Mouse (Mus musculus): ENCODE measurements around the gene Il11ra1.

DNA sequence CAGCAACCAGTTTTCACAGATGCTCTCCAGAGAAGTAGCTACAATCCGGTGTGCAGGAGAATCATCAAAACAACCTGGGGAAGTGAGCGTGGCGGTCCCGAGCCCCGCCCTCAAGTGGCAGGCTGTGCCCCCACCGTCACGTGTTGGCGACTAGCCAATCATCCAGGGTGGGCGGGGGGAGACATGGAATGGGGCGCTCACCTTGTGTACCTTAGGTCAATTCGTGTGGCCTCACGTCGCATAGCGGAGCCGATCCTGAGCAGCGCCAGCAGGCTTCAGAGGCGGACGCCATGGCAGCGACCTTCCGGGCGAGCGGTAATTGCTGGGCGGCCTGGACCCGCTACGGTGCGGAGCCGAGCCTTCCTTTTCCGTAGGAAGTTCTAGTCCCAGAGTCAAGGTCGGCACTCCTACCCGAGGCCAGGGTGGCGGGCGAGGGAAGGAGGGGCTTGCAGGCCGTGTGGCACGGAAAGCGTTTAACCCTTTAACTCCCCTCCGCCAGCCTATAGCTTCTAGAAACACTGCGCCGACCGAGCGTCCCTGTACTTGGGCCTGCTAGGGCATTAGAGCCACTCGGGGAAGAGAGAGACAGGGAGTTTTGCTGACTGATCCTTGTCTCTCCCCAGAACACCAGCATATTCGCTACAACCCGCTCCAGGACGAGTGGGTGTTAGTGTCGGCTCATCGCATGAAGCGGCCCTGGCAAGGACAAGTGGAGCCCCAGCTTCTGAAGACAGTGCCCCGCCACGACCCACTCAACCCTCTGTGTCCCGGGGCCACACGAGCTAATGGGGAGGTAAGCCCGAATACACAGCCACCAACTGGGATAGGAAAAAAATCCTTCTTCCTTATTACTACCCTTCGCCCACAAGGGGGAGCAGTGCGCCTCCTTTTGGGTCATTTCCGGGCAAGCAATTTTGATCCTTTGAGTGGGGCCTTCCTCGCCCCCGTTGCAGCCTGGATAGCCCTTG is 55.8 kb downstream of the Il11ra1 start, which contains the start of gene Sigmar1:
- TF ChIP-seq GATA1 (IDR thresholded peaks at IDR 0.05; ENCODE audit: low read length) (no peak), TAL1 (IDR thresholded peaks at IDR 0.05; ENCODE audit: low read length) (no peak)

All from erythroblast, embryonic 14.5 days (primary cell).